ENCODE assay signal across 10 mouse cellular contexts in the genomic region with DNA sequence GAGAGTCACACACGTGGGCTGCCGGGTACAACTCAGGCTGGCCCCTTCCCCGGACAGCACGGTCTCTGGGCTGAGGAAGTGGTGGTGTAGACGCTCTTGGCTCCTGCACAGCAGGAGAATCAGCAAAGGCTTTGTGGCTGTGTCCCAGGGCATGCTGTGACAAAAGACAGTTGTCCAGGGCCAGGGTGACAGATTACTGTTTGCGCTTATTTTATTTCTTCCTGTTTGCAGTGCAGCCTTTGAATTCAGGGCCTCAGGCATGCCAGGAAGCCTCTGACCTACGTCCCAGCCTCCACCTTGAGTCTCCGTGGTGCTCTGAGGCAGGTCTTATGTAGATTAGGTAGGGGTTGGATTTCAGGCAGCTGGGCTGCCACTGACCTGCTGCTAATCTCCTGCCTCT. TPM values are rescaled to one million over a fixed set of nuclear protein-coding genes. Genes with fewer than 3 reads are reported as not detected.
A peak's percentile ranks its signal among the peaks of the same experiment; 100 is the strongest.
DNase-seq lines count a peak whose midpoint lies in the region; ATAC-seq and TF ChIP-seq lines count a peak whose summit lies in the region.
"Had no signal": no experiment of that assay in that cellular context is flagged by ENCODE, and none has a peak within 500 bp of the region (broad histone marks: within the 10 kb centered on the region; RNA-seq: fewer than 3 reads in every experiment).

No protein-coding gene starts in this region.

- H3K4me2 ChIP-seq in heart, embryonic 13.5 days = no peak overlapping the region
- no peak overlapping the region for H3K4me2 ChIP-seq in liver, postnatal 0 days (ENCODE audit: low read depth, low read length)

- 36% methylated on average over 8 of the region's 8 CpGs for WGBS in heart, embryonic 13.5 days
- WGBS in liver, postnatal 0 days (ENCODE audit: insufficient replicate concordance) = 26% methylated on average over 8 of the region's 8 CpGs

- TF ChIP-seq EP300 in ES-Bruce4 (IDR thresholded peaks at IDR 0.05; ENCODE audit: insufficient read depth, low read depth, low read length) = peak; percentile 73; the same call in 1 of the 2 replicates
- no peak for TF ChIP-seq EP300 in liver, postnatal 0 days (IDR thresholded peaks at IDR 0.05; ENCODE audit: low read depth)

- DNase-seq in heart, postnatal 25 days (ENCODE audit: low spot score) = no peak
- no peak for DNase-seq in liver, postnatal 0 days
- no peak for DNase-seq in yolk sac, embryonic 10.5 days (ENCODE audit: low spot score)
- no peak for DNase-seq in ovary, postnatal 36 days (ENCODE audit: low spot score)
- DNase-seq in adipocyte (ENCODE audit: low spot score) = no peak
- DNase-seq: cerebellum, postnatal 36 days had no signal

- peaks cover 6% of the 10 kb centered on the region; the same call in 1 of the 2 replicates for H3K36me3 ChIP-seq in heart, embryonic 13.5 days
- H3K36me3 ChIP-seq in ES-Bruce4 (ENCODE audit: control insufficient read depth, insufficient read depth, low read length, poor library complexity, severe bottlenecking) = no peaks in the 10 kb centered on the region
- H3K36me3 ChIP-seq in liver, postnatal 0 days (replicated peaks; ENCODE audit: insufficient read depth, low read length) = no peaks in the 10 kb centered on the region

- TF ChIP-seq CTCF in ES-Bruce4 (IDR thresholded peaks at IDR 0.05; ENCODE audit: low read depth, low read length) = no peak
- TF ChIP-seq CTCF in liver, postnatal 0 days (IDR thresholded peaks at IDR 0.05; ENCODE audit: low read depth) = no peak

- H3K9me3 ChIP-seq in heart, embryonic 13.5 days = peaks cover 5% of the 10 kb centered on the region; the same call in 1 of the 2 replicates
- H3K9me3 ChIP-seq in ES-Bruce4 (replicated peaks; ENCODE audit: control insufficient read depth, insufficient read depth, low read length, poor library complexity, severe bottlenecking) = no peaks in the 10 kb centered on the region
- no peaks in the 10 kb centered on the region for H3K9me3 ChIP-seq in liver, postnatal 0 days (ENCODE audit: low read length)

- H3K4me1 ChIP-seq in heart, embryonic 13.5 days = peaks cover 34% of the 10 kb centered on the region
- H3K4me1 ChIP-seq in ES-Bruce4 (ENCODE audit: control insufficient read depth, insufficient read depth, low read length) = peaks cover 4% of the 10 kb centered on the region
- peaks cover 28% of the 10 kb centered on the region for H3K4me1 ChIP-seq in liver, postnatal 0 days (ENCODE audit: insufficient read depth)

- no peak for TF ChIP-seq POLR2A in ES-Bruce4 (IDR thresholded peaks at IDR 0.05; ENCODE audit: insufficient read depth, low read length)

- no peaks in the 10 kb centered on the region for H3K27me3 ChIP-seq in heart, embryonic 13.5 days (replicated peaks)
- H3K27me3 ChIP-seq in ES-Bruce4 (ENCODE audit: control insufficient read depth, insufficient read depth, low read length, poor library complexity, severe bottlenecking) = no peaks in the 10 kb centered on the region
- H3K27me3 ChIP-seq in liver, postnatal 0 days (ENCODE audit: insufficient read depth, low read length) = no peaks in the 10 kb centered on the region

- ATAC-seq in heart, embryonic 13.5 days (ENCODE audit: extremely low read depth, insufficient number of reproducible peaks, low FRiP score, low TSS enrichment) = no peak
- ATAC-seq in hematopoietic stem cell, adult 5-6 weeks (replicated peaks in 1 of 2; ENCODE audit: insufficient read depth in 1 of 2, low FRiP score in 2 of 2, low TSS enrichment in 1 of 2, low read depth in 1 of 2, poor library complexity in 2 of 2, severe bottlenecking in 2 of 2) = peak; percentile 21 to 24; a peak in 3 of 4 replicates
- ATAC-seq in liver, postnatal 0 days = no peak

- peak overlapping the region; percentile 14; the same call in 1 of the 2 replicates for H3K9ac ChIP-seq in heart, embryonic 13.5 days
- no peak overlapping the region for H3K9ac ChIP-seq in ES-Bruce4 (ENCODE audit: low read depth, poor library complexity, severe bottlenecking)
- H3K9ac ChIP-seq in liver, postnatal 0 days (replicated peaks) = 0 out of 2 replicates have a peak overlapping the region, but pooled peaks have one; percentile 4

- intact Hi-C loops in heart, postnatal 25 days (cut with DNase I) = no loop called here

- no peak overlapping the region for H3K27ac ChIP-seq in heart, embryonic 13.5 days (replicated peaks)
- no peak overlapping the region for H3K27ac ChIP-seq in ES-Bruce4 (ENCODE audit: insufficient read depth, low read length)
- peak overlapping the region; percentile 44; the same call in 1 of the 2 replicates for H3K27ac ChIP-seq in liver, postnatal 0 days (ENCODE audit: low read depth)
- H3K27ac ChIP-seq: macrophage had no signal

- H3K4me3 ChIP-seq in heart, embryonic 13.5 days = no peak overlapping the region
- no peak overlapping the region for H3K4me3 ChIP-seq in ES-Bruce4 (ENCODE audit: low read depth, low read length)
- no peak overlapping the region for H3K4me3 ChIP-seq in liver, postnatal 0 days (ENCODE audit: low read depth, low read length)

RNA-seq across cellular contexts. Expression of gene Zfp36l2, which starts 10.3 kb away (rescaled TPM):
- polyA plus RNA-seq in heart, embryonic 13.5 days (2015; fragmentation: Nextera tagmentation; extraction: Ambion mirVana) = 5.6 and 6.2 TPM in 2 replicates
- total RNA-seq in heart, postnatal 25 days (2021) = 10 to 100 TPM; 23.3 to 31.3 TPM
- polyA plus RNA-seq in ES-Bruce4 (2011; ENCODE audit: insufficient read depth, insufficient read length, low read depth, missing spikeins) = 38.2 and 38.4 TPM in 2 replicates
- total RNA-seq in hematopoietic stem cell, adult 5-6 weeks (2017) = 297 and 349 TPM in 2 replicates
- 7.6 and 7.7 TPM in 2 replicates for polyA plus RNA-seq in liver, postnatal 0 days (2015; fragmentation: Nextera tagmentation; extraction: Ambion mirVana)

Comparison
In these comparisons a context has a peak if more than half of its experiments do, and no peak if none do; other contexts are left out.
1. ATAC-seq: peak in hematopoietic stem cell, adult 5-6 weeks (2 of 2); none in heart, embryonic 13.5 days (single experiment) and liver, postnatal 0 days (single experiment).